Mouse (Mus musculus) yolk sac, embryonic 10.5 days (tissue): Measurements from ENCODE around the gene Kdm4b.

ENCODE experiments used
- DNase-seq: peaks from one replicate; pipeline ENCODE4 v3.0.0-alpha.2; 2017; ENCODE audit warnings: low spot score

Kdm4b gene

GRCm38 (mm10) chr17:56393238-56393637 lies 67.4 kb downstream of the Kdm4b start:
- DNase-seq = no peak

GRCm38 (mm10) chr17:56393889-56394288 lies 68.0 kb downstream of the Kdm4b start:
- DNase-seq = no peak

- no peak for DNase-seq
These were observed 70.2 kb downstream of the Kdm4b start for GRCm38 (mm10) chr17:56396051-56396450.

DNA sequence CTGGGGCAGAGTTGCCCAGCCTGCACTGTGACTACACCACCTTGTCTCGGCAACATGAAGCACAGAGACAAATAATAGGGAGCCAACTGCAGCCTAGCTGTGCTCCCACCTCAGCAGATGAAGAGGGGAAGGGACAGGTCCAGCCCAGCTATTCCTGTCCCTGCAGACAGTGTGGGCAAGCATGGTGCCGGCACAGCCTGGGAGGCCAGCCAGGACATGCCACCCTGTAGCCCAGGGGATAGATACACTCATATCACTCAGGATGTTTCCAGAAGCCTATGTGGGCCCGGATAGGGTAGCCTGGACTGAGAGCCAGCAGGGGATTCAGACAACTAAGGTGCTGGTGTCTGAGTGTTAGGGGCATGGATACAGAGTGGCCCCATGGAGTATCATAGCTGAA lies 74.4 kb downstream of the Kdm4b start:
- no peak for DNase-seq

- no peak for DNase-seq
These were observed 75.2 kb downstream of the Kdm4b start for GRCm38 (mm10) chr17:56401051-56401521.

- no peak for DNase-seq
These were observed 79.5 kb downstream of the Kdm4b start for GRCm38 (mm10) chr17:56405341-56405740.

DNA sequence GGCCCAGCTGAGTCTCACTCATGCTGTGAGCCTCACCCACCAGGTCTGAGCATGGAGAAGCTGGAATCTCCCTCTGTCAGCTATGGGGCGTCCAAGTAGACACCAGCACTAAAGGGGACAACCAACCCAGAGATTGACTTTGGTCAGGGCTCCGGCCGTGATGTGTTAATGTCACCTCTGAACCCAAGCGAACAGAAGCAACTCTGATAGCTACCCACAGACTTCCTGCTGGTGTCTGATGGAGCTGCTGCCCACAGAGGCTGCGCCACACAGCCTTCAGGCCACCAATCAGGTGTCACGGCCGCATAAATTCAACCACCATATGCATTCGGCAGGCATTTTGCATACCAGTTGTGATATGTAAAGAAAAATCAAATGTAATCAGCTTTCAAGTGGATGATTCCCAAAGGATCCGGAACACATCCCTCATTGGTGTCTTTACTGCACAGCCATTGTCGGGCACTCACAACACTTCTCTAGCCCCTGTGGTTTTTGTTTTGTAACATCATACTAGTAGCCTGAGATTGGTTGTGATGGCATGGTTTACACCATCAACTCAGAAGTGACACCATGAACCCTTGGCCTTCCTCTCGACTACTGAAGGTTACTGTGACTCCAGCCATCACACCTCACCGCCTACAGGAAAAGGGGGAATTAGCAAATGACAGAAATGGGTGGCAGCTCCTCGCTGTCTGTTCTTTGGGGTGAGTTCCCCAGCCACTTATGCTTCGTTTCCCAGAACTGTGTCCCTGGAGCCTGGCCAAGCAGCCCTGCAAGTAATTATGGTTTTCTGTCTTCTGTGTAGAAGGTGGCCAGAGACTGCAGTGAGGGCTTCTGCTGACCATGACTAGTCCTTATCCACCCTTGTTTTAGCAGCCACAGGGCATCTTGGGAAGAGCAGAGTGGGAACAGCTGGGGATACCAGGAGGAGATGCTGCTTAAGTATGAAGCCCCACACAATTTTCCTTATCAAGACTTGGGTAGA lies 80.3 kb downstream of the Kdm4b start:
- DNase-seq = no peak

GRCm38 (mm10) chr17:56406878-56407277 lies 81.0 kb downstream of the Kdm4b start:
- no peak for DNase-seq

GRCm38 (mm10) chr17:56407379-56407778 lies 81.5 kb downstream of the Kdm4b start:
- peak; percentile 24 for DNase-seq

DNA sequence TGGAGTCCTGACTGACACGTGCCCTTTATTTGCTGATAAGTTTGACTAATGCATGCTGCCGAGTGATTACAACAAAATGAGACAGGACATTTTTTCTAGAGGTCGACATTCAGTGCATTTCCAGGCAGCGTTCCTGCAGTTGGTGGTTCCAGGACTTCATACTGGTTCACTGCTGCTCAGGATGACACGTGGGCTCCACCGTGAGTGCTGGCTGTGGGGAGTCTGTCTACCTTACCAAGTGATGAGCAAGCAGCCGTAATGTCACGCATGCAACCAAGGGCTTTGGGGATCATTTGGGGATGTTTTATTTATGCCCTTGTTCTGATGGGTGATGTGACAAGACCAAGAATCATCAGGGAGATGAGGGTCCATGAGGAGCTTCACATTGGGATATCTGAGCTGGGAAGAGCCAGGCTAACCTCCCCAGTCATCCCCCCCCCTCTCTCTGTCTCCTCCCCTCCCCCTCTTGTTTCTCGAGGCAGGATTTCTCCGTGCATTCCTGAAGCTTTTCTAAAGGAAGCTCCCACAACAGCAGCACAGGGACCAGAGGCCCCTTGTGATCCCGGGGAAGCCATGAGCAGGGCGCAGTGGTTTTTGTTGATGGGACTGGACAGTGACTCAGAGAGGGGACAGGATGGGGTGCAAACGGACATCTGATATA lies 83.2 kb downstream of the Kdm4b start:
- no peak for DNase-seq

GRCm38 (mm10) chr17:56409759-56410158 lies 83.9 kb downstream of the Kdm4b start:
- DNase-seq = no peak

- no peak for DNase-seq
These were observed 85.6 kb downstream of the Kdm4b start for GRCm38 (mm10) chr17:56411437-56411836.

DNA sequence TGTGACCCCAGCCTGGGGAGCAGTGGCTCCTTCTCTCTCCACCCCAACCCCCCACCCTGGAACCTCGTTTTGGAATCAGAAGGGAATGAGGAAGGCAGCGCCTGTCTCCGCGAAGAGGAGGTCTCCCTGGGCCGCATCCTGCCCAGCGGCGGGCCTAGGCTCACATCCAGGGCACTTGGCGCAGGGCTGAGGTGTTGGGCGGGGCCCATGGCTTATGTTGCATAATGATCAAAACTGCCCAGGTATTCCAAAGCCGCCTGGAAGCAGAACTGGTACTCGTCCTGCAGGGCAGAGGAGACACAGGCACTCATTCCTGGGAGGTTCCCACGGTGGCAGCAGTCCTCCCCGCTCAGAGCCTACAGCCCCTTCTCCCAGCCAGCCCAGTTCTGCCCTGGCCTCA lies 87.3 kb downstream of the Kdm4b start:
- no peak for DNase-seq

GRCm38 (mm10) chr17:56414785-56415184 lies 88.9 kb downstream of the Kdm4b start:
- no peak for DNase-seq

- no peak for DNase-seq
These were observed 92.4 kb downstream of the Kdm4b start for GRCm38 (mm10) chr17:56418304-56418703.

GRCm38 (mm10) chr17:56420022-56420421 lies 94.2 kb downstream of the Kdm4b start:
- no peak for DNase-seq

GRCm38 (mm10) chr17:56424726-56425583 lies 99.1 kb downstream of the Kdm4b start:
- peak; percentile 82 for DNase-seq

DNA sequence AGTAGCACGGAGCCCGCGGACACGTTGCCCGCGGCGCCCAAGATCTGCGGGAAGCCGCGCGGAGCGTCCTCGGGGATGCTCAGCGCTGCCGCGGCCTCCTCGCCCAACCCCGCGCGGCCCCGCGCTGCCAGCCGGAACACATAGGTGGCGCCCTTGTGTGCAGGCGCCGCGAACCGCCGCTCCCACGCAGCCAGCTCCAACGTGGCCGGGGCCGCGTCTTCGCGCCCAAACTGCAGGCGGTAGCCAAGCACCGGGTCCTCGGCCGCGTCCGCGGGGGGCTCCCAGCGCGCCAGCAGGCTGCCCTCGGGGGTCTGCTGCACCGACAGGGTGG lies 99.7 kb downstream of the Kdm4b start:
- DNase-seq = peak; percentile 70

- DNase-seq = no peak
These were observed 100.1 kb downstream of the Kdm4b start for GRCm38 (mm10) chr17:56425941-56426340.

DNA sequence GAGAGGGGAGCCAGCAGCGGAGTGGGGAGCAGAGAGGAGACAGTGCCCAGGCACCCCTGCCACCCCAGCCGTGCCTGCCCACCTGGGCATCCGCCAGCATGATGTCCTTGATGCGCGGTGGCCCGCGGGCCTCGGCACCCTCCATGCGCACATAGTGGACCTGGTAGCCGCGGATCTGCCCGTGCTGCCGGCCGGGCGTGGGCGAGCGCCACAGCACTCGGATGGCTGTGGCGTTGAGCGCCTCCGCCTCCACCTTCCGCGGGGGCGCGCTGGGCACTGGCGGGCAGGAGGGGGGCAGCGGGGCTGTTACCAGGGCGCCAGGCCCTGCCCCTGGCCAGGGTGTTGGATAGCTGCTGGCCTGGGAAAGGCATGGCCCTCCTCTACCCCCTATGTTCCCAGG lies 102.0 kb downstream of the Kdm4b start:
- no peak for DNase-seq

DNA sequence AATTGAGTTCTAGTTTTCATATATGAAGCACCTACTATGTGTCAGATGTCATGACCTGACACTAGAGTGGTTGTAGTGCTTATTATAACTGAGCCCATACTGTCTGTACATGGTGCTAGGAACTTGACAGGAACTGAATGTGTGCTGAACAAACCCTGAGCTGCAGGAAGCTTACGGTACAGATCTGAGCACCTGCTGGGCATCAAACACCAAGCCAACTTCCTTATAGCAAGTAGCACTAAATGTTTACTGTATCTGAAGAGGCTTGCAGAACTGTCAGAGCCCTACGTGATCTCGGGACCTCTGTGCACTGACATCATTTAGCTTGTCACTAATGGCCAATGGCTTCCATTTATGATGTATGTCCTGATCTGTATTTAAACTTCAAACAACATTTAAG lies 105.7 kb downstream of the Kdm4b start:
- no peak for DNase-seq

GRCm38 (mm10) chr17:56439731-56440460 lies 114.0 kb downstream of the Kdm4b start:
- no peak for DNase-seq
